Mouse (Mus musculus) layer of hippocampus, postnatal 25 days (tissue): ENCODE data around the gene Pde4d. TPM values are rescaled to one million over a fixed set of nuclear protein-coding genes. Genes with fewer than 3 reads are reported as not detected.
"Not testable (repeated sequence)": the region's sequence is repeated elsewhere in the genome, so short reads cannot be mapped to it uniquely, and the experiment has no call there.

Experiments
- DNase-seq, 2 experiments: peaks; one replicate each; pipeline ENCODE4 v3.0.0; 2022; ENCODE audit warnings: mixed read lengths in 2 of 2, low spot score in 1 of 2; ENCODE audit errors: extremely low spot score in 1 of 2
- total RNA-seq, 2 experiments: library from RNA; stranded (reverse); gene quantifications; 2 replicates each; pipeline ENCODE4 v1.2.3; 2021

Pde4d gene
- total RNA-seq, 2 experiments from 2014 or later: 65.3 to 69.6 TPM

DNA sequence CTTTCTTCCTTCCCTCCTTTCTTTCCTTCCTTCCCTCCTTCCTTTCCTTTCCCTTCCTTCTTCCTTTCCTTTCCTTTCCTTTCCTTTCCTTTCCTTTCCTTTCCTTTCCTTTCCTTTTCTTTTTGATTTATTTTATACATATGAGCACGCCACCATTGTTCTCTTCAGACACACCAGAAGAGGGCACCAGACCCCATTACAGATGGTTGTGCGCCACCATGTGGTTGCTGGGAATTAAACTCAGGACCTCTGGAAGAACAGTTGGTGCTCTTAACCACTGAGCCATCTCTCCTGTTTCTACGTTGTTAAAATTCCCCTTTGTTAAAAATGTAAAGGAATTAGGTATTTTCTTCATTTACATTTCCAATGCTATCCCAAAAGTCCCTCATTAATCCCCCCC, 347.9 kb downstream of the Pde4d start:
- DNase-seq: not testable (repeated sequence)

DNA sequence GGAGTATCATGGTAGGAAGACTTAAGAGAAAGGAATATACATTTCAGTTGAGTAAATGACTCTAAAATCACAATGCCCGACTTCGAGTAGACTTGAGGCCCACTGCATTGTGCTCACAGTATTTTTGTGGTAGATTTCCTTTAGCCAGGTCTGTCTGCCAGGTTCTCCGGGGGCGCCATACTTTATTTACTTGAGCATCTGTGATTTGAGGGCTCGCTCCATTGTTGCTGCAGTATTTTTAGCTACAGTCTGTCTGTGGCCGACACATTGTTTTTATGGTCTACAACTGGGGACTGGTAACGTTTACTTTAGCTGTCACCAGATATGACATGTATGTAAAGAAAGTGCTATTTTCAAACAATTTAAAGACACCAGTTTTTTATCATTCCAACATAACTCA, 359.4 kb downstream of the Pde4d start:
- DNase-seq: no peak

DNA sequence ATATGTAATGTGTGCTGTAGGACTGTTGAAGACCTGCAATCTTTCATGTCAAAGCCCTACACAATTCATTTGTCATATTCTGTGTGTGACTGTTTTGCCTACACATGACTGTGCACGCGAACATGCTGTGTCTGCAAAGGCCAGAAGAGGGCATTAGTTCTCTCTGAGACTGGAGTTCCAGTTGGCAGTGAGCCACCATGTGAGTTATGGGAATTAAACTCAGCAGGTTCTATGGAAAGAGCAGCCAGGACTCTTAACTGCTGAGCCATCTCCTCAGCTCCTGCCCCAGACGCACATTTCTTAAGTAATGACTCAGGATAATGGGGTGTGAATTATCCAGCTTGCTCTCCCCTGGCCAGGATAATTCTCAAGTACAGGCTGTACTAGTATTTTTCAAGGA, 363.2 kb downstream of the Pde4d start:
- DNase-seq: peak in 1 of 2 experiments; percentile 23

DNA sequence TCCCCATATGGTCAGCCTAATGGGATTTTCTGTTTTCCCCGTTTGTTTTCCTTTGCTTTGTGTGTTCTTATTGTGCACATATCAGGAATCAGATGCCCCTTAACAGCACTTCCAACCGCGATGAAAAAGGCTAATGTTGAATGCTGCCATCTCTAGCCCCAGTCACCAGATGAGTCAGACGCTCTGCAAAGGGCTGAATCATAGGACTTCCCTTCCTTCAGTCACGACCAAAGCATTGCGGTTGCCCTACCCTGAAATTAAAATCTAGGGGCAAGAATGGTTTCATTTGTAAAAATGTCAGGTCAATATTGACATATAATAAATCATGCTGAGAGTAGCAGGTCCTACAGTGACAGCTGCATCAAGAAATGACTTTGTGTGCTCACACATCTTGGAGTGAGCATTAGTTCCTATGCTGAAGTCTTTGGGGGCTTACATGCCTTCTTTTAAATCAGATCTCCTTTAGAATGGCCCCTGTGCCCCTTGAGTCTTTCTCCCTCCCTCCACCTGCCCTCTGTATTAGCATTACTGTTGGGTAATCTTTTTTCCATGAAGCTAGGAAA, 370.2 kb downstream of the Pde4d start:
- no peak for DNase-seq

DNA sequence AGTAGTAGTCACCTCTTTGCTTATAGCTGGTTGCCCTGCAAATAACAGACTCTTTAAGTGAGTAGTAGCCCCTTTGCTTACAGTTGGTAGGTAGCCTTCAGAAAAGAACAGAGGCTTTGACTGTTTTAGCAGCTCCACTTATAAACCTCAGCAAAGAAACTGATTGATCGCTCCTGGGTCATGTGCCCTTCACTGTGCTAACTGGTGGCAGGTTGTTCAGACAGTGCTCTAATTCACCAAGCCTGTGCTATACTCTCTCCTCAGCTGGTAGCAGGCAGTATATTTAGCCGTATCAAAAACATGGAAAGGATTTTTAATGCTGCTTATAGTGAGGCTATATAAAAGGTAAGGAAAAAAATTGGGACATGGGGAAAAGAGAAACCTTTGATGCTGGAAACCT, 370.7 kb downstream of the Pde4d start:
- DNase-seq: no peak

DNA sequence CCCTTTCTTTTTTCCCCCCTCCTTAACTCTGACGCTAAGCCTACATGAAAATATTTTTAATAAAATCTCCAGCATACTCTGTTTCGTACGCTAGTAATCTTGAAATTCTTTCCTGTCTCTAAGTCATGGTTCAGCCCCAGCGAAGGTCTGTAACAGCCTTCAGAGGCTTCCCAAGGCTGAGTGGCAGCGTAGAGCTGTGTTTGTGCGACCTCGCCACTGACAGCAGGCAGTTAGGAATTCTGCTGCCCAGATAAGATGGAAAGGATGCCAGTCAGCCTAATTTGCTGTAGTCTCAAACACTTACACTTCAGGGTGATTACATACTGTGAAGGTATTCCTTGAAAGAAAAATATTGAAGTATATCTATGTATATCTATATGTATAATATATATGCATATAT, 371.5 kb downstream of the Pde4d start:
- DNase-seq: no peak

DNA sequence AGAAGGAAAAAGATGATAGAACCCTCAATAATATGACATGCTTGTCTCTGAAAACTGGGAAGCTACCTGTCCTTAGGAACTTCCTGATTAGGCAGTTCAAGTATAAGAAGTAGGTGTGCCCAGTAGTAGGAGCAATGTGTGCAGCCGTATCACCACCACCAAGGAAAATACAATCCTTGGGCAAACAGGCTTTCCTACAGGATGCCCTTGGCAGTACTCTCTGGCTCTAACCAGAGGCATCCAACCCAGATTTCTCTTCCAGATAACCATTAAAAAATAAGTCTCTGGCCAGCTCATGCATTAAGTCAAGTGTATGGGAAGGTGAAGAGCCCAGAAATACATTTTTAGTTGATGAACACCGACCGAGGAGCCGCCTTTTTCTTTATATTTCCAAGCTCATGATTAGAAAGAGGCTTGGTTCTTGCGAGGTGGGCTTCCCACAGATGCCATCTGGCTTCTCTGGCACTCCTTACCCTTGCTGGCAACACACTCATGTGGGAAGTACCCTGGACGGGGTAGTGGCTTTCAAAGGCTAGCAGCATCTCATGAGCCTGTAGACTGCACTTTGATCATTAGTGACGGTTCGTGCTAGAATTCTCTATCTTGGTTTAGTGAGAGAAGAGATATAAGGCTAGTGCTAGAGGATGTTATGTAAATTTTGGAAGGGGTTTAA, 375.0 kb downstream of the Pde4d start:
- DNase-seq: no peak

DNA sequence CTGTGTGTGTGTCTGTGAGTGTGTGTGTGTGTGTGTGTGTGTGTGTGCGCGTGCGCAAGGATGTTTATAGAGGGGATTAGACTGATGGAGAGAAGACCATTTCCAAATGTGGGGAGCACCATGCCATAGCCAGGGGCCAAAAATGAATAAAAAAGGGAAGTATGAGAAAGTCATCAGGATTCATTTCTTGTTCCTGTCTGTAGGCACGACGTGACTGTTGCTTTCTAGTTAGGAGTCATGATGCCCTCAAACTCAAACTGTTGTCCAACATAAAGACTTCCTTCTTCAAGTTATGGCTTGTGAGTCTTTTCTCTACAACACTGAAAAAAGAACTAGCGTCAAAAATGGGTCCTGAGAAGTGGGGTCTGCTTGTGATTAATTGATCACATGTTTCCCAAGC, 375.8 kb downstream of the Pde4d start:
- DNase-seq: no peak

DNA sequence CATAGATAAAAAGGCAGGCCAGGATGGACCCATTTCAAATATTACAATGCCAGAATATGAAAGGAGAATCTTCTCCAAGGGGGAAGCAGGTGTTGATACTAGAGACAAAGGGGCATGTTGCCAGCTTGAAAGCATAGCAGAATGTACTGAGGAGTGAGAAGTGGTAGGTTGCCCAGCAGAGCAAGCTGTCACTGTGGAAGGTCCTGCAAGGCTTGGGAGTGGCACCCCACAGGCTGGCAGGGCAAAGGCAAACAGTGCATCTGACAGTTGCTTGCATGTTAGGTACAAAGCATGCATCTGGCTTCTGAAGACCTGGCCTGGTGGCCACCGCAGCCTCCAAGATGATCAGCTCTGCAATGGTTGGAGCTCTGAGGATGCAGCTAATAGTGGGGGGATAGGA, 384.4 kb downstream of the Pde4d start:
- DNase-seq: no peak

DNA sequence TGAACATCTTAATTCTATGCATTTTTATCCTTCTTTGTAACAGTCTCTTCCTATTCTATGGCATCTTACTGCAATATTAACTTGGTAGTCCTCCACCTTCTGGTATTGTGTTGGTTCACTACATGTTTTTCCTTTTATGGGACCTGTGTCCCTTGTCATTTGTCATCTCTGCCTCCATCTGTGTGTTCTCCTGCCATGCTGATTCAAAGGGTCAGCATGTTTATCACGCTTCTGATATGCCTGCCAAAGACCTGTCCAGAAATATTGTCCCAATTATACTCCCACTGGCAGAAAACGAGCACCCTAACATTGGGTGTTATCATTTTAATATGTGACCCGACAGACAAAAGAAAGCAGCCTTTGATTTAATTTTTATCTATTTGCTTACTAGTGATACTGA, 386.6 kb downstream of the Pde4d start:
- DNase-seq: no peak

DNA sequence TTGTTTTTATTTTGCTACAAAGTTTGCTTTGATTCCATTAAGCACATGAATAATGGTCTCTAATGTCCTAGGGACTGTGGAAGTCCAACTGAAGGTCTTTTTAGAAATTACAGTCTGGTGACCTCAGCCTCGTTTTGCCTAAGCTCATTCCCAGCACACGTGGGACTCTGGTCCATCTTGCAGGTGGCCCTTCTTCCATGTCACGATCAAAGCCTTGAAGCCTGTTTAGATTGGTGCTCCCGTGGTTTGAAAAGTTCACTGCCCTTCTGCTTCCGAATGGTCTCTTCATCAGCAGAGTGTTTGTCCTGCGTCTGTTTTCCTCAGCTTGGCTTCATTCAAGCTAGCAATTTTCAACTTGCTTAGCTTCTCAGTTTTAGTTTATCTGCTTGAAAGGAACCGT, 389.4 kb downstream of the Pde4d start:
- no peak for DNase-seq

DNA sequence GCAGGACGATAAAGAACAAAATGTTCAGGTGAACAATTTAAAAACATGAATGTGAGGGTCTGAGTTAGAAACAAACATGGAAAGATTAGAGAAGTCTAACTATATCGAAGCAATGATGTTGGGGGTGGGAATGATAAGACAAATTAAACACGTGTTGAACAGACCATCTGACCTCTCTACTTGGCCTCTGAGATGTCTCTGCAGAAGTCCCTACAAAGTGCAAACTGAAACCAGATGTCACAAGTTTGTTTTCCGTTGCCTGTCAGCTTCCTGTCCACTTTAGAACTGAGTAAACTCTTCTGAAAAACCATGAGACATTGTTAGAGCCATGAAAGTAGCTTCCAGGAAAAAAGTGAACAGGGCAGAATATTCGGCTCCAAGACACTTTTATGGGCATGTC, 404.3 kb downstream of the Pde4d start:
- no peak for DNase-seq

DNA sequence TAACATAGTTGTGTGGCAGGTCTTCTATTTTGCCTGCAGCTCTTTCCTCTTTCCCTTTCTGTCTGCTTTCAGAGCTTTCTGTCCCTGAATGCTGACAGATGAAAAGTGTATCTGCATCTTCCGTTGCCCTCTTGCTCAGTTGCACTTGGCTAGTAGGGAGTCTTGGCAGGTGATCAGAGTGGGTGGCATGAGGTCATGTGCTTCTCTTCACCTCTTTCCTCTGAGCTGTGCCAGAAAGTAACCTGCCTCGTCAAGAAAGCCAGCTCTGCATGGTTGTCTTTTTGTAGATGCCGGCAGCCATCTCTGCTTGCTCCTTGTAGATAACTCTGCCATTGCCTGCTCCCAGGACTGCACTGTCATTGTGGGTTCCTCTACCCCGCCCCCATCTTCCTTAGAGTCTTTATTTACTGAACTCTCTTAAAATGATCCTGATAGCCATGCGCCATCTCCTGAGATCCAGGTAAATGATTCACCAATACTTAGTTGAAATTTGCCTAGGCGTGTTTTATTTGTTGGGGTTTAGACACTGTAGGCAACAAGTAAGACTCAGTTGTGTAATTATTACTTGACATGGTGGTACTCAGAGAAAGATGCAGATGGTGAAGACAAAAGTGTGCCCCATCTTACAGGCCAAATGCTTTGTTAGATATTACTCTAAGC, 407.2 kb downstream of the Pde4d start:
- DNase-seq: no peak

DNA sequence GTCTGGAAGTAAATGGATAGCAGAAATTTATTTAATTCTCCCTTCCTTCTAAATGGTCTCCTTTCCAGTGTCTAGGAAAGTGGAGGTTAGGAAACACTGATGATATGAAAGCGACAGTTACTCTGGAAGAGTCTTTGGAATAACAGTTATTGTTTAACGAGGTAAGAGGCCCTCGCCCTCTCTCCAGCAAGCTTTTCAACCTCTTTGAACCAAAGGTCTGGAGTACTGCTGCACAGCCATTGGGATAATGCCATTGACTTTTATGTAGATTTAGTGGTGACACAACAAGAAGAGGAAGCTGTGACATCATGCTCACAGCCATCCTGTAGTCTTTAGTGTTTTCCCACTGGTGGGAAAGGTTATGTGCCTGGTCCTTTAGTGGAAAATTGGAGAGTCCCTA, 409.6 kb downstream of the Pde4d start:
- DNase-seq: no peak

DNA sequence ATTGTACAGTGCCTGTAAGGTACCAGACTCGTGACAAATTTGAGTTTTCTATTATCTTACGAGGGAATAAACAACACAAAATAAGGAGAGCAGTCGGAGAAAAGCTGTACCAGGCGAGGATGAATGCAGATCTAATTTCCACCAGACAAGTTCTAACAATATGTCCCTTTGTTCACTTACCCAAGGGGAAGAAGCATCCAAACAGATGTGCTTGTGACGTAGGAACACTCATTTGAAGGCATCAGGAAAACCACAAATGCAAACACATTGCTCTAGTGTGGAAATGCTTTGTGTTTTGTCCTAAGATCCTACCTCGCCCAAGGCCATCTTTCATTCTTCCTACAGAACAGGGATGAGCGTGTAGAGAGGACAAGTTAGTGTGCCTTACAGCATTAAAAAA, 411.0 kb downstream of the Pde4d start:
- no peak for DNase-seq

DNA sequence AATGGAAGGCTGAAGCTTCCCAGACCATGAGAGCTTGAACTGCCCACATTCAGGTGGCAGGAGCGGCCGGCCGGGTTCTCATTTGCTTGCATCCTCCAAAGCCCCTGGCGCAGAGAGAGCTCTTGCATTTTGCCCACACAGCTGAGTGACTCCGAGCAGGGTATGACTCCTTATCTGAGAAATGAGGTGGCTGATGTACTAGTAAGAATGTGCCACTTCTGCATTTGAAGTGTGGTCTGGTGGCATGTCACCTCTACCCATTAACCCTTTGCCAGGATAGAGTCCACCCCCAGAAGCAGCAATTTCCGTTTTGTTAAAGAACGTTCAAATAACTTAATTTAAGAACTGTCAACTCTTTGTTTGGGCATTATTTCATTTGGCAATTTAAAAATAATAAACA, 412.0 kb downstream of the Pde4d start:
- no peak for DNase-seq

DNA sequence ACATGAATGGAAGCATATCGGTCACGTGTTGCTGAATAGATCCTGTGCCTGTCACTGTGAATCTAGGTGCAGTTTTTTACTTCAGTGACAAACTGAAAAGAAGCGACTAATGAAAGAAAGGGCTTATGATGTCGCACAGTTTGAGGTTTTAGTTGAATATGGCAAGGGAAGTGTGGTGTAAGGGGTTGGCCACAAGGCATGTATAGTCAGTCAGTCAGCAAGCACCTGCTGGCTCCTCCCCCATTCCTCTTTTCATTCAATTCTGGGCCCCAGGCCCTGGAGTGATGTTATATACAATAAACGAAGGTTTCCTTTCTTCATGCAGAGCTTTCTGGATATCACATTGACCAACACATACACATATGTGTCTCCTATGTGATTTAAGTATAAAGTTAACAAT, 412.4 kb downstream of the Pde4d start:
- no peak for DNase-seq

DNA sequence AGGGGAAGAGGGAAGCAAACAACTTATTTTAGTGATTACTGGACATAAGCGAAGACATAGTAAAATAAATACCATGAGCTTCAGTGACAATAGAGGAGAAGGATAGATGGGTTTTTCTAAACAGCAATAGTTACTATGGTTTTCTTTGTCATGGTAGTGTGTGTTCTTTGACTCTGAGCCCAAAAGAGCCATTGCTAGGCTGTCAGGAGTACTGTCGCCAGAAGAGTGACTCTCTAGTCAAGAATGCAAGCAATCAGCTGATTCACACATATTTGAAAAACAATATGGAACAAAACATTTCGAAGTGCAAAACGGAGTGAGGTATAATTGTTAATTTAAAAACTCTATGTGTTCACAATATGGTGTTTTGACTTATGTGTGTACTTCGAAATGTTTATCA, 450.4 kb downstream of the Pde4d start:
- DNase-seq: no peak

DNA sequence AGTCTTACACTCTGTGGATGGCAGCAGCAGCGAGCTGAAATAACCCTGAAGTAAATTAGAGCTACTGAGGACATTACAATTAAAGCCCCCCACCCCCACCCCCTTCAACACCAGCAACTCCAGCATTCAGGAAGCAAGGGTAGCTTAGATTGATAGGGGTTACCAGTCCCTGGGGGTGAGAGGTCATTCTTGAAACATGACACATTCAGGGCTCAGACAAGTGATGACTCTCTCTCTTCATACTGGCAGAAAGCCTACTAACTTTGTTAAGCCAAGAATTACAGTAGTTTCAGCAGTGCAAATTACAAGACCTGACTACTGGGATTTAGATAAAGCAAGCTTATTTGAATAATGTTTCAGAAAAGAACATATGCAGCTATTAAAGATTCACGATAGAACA, 455.4 kb downstream of the Pde4d start:
- no peak for DNase-seq

DNA sequence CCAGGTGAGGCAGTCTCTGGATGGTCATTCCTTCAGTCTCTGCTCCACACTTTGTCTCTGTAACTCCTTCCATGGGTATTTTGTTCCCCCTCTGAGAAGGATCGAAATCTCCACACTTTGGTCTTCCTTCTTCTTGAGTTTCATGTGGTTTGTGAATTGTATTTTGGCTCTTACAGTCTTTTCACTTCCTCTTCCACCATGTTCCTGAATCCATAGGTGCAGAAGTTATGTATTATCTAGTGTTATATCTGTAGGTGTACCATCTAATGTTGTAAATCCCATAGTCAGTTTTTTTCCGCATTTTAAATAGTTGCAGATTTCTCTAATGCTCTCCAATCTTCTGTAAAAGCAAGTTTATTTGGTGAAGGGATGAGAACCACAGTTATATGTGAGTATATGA, 459.4 kb downstream of the Pde4d start:
- DNase-seq: no peak

DNA sequence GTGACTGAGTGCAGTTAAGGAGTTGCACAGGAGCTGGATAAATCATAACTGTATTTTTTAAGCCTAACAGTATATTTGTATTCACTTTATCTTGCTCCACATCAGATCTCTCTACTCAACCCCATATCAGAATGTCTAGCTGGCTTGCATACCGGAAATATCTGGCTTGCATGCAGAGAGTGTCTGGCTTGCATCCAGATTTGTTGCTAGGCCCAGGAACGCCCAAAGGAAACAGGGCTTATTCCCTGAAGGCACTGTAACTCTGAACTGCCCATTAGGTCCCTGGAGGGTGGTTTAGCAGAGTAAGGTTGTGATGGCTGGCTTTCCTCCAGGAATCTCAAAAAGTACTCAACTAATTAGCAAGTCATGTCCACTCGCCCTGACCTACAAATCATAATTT, 464.9 kb downstream of the Pde4d start:
- no peak for DNase-seq

DNA sequence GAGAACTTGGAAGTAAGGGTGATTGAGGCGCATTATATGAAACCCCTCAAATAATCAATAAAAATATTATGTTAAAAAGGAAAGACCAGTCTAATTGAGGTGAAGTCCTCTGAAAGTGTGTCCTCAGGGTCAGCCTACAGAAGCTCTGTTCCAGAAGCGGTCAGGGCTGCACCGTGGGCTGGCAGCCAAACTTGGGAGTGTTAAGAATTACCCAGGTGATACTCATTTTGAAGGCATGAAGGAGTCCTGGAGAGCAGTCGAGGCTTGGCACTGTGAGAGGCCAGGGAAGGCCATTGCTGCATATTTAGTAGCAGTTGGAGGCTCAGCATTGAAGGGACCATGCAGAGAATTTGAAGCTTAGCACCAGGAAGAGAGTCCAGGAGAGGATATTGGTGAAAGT, 471.4 kb downstream of the Pde4d start:
- no peak for DNase-seq
